Mouse (Mus musculus): ENCODE data around the gene Hdgfl3.

The Hdgfl3 gene

DNA sequence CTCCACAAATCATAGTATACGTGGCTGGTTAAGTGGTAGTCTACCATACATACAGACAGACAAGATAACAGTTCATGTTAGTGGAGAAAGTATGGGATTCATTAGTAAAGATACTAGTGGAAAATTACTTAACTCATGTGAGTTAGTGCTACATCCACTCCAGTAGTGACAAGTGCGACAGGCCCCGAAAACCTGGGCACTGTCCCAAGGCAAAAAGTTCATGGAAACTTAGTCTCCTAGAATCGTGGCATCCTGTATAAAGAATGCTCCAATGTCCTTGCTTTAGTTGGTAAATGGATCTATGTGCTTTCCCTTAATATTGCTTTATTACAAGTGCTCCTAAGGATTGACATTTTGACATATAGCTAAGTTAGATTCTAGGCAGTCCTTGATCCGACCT, 96.5 kb downstream of the Hdgfl3 start:
- in situ Hi-C loops (cut with MboI; ENCODE audit: unreplicated experiment in 2 of 2): loop anchor here in 1 of 2 experiments (25.0 kb wide), 1 partner anchor 1975 kb away; no protein-coding TSS in a partner anchor

DNA sequence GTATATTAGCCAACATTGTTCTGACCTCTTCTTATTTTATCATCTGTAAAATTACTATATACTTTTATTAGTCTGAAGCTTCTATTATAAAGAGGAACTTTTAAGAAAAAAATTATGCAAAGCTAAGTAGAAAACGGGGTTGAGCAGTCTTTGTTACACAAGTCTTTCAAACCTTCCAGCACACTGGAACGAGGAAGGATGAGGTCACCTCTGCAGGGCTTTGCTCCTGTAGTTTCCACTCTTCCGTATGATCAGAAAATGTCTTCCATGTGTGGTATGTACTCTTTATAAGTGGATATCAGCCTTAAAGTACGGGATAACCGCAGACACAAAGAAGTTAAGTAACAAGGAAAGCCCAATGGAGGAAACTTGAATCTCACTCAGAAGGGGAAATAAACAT, 98.8 kb downstream of the Hdgfl3 start:
- in situ Hi-C loops (cut with MboI; ENCODE audit: unreplicated experiment in 2 of 2): loop anchor here in 1 of 2 experiments (25.0 kb wide), 1 partner anchor 1977 kb away; no protein-coding TSS in a partner anchor

DNA sequence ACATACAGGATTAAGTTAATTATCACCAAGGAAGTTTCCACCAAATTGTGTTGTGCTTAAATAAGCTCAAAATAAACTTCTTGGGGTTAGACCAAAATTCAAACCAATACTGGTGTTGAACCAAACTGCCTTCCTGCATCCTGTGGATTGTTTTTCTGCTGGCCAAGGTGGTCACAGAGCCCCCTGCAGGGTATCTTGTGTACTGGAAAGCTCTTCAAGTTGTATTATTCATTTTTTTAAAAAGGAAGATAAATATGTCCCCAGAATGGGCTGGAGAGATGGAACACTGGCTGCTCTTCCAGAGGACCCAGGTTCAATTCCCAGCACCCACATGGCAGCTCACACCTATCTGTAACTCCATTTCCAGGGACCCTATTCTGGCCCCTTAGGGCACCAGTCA, 99.4 kb downstream of the Hdgfl3 start:
- in situ Hi-C loops (cut with MboI; ENCODE audit: unreplicated experiment in 2 of 2): loop anchor here in 1 of 2 experiments (25.0 kb wide), 1 partner anchor 1977 kb away; no protein-coding TSS in a partner anchor
